Mouse (Mus musculus) hindbrain, embryonic 14.5 days (tissue): ENCODE measurements around the gene Gm27235. TPM values are rescaled to one million over a fixed set of nuclear protein-coding genes. Genes with fewer than 3 reads are reported as not detected.
"Not testable (repeated sequence)": the region's sequence is repeated elsewhere in the genome, so short reads cannot be mapped to it uniquely, and the experiment has no call there.

Experiments
- ATAC-seq: fragments of 200-750 bp; cut with Nextera tagmentation; 2 replicates; pipeline ENCODE4 v1.8.0; 2017; ENCODE audit warnings: moderate number of reproducible peaks, mild to moderate bottlenecking, moderate TSS enrichment, moderate library complexity; ENCODE audit not compliant: low FRiP score
- DNase-seq: peaks from one replicate; pipeline ENCODE4 v3.0.0-alpha.2; 2015; ENCODE audit warnings: low spot score
- H3K27ac ChIP-seq: fragments of 300-500 bp; sonication (generic); 2 replicates; pipeline ENCODE4 v1.5.1; 2014; ENCODE audit warnings: mild to moderate bottlenecking, moderate library complexity
- H3K27me3 ChIP-seq: fragments of 300-500 bp; sonication (generic); 2 replicates; pipeline ENCODE4 v1.6.1; 2014; ENCODE audit warnings: mild to moderate bottlenecking, low read length, mixed read lengths; ENCODE audit not compliant: control insufficient read depth, insufficient read depth
- H3K36me3 ChIP-seq: fragments of 300-500 bp; sonication (generic); replicated peaks from 2 replicates; pipeline ENCODE4 v1.6.1; 2014; ENCODE audit not compliant: control insufficient read depth, insufficient read depth
- H3K4me1 ChIP-seq: fragments of 300-500 bp; sonication (generic); replicated peaks from 2 replicates; pipeline ENCODE4 v1.6.1; 2014; ENCODE audit warnings: antibody characterized with exemption, low read length, mixed read lengths; ENCODE audit not compliant: control insufficient read depth, insufficient read depth
- H3K4me2 ChIP-seq: fragments of 300-500 bp; sonication (generic); replicated peaks from 2 replicates; pipeline ENCODE4 v1.6.1; 2014; ENCODE audit warnings: mild to moderate bottlenecking, moderate library complexity
- H3K4me3 ChIP-seq: fragments of 300-500 bp; sonication (generic); replicated peaks from 2 replicates; pipeline ENCODE4 v1.5.1; 2014; ENCODE audit warnings: mild to moderate bottlenecking, low read length
- H3K9ac ChIP-seq: fragments of 300-500 bp; sonication (generic); 2 replicates; pipeline ENCODE4 v1.6.1; 2014
- H3K9me3 ChIP-seq: fragments of 300-500 bp; sonication (generic); 2 replicates; pipeline ENCODE4 v1.6.1; 2016; ENCODE audit warnings: low read length; ENCODE audit not compliant: control insufficient read depth
- WGBS: fragments of 180-500 bp; shearing (Covaris S2); extraction: QIAGEN DNeasy Blood & Tissue Kit; methylation state at CpG from one replicate; pipeline ENCODE4 v1.1.7; 2014; 5-methylcytosine and 5-hydroxymethylcytosine counted together
- polyA plus RNA-seq: library from polyadenylated mRNA; unstranded; fragments of >200 nt; fragmentation: Nextera tagmentation; extraction: Ambion mirVana; gene quantifications from 2 replicates; pipeline ENCODE4 v1.2.1, GENCODE M21; 2014

The Gm27235 gene
- polyA plus RNA-seq: not detected in 2 replicates

- WGBS: 99% methylated on average over 3 of the region's 3 CpGs
- Histone ChIP-seq H3K9ac (no peak within 1 kb of the TSS), H3K4me2 (no peak within 1 kb of the TSS), H3K4me3 (no peak within 1 kb of the TSS), H3K9me3 (0 out of 2 replicates have a peak, but pooled peaks cover 24% of the 10 kb centered on the region), H3K4me1 (no peaks in the 10 kb centered on the region), H3K36me3 (no peaks in the 10 kb centered on the region), H3K27ac (no peak within 1 kb of the TSS), H3K27me3 (no peaks in the 10 kb centered on the region)
- no peak for DNase-seq
- ATAC-seq: no peak
Observed at GRCm38 (mm10) chr9:35790001-35790400, at the start of gene Gm27235, which contains the start of gene D730048I06Rik. Gene Gm27235, minus strand, starts transcription at chr9:35790101. Gene D730048I06Rik, minus strand, starts transcription at chr9:35790112.

- H3K9ac ChIP-seq, H3K4me3 ChIP-seq, H3K4me1 ChIP-seq, H3K27ac ChIP-seq, H3K36me3 ChIP-seq, H3K27me3 ChIP-seq, DNase-seq, H3K4me2 ChIP-seq, ATAC-seq: not testable (repeated sequence)
- 96% methylated on average over 15 of the region's 15 CpGs for WGBS
- peaks cover 14% of the 10 kb centered on the region; the same call in 1 of the 2 replicates for H3K9me3 ChIP-seq
Observed at GRCm38 (mm10) chr9:35817881-35818280, 28.0 kb upstream of the Gm27235 start.

- H3K36me3 ChIP-seq: no peaks in the 10 kb centered on the region
- H3K27ac ChIP-seq: no peak overlapping the region
- no peaks in the 10 kb centered on the region for H3K27me3 ChIP-seq
- DNase-seq (no peak), ATAC-seq (no peak)
- H3K9ac ChIP-seq: no peak overlapping the region
- no peak overlapping the region for H3K4me3 ChIP-seq
- H3K4me1 ChIP-seq: no peaks in the 10 kb centered on the region
- H3K9me3 ChIP-seq: peaks cover 25% of the 10 kb centered on the region
- no peak overlapping the region for H3K4me2 ChIP-seq
Observed at GRCm38 (mm10) chr9:35798146-35798545, 8.2 kb upstream of the Gm27235 start.

- no peak within 1 kb of the TSS for H3K4me3 ChIP-seq
- DNase-seq: no peak
- ATAC-seq: no peak
- H3K4me1 ChIP-seq: no peaks in the 10 kb centered on the region
- WGBS: 68% methylated on average over 3 of the region's 3 CpGs
- no peaks in the 10 kb centered on the region for H3K36me3 ChIP-seq
- H3K9ac ChIP-seq: no peak within 1 kb of the TSS
- no peak within 1 kb of the TSS for H3K4me2 ChIP-seq
- no peaks in the 10 kb centered on the region for H3K27me3 ChIP-seq
- H3K9me3 ChIP-seq: peaks cover 18% of the 10 kb centered on the region; the same call in 1 of the 2 replicates
- no peak within 1 kb of the TSS for H3K27ac ChIP-seq
Observed at GRCm38 (mm10) chr9:35778009-35778408, 11.9 kb downstream of the Gm27235 start, which contains the start of gene Gm17727. Gene Gm17727, minus strand, starts transcription at chr9:35778109.

- H3K27me3 ChIP-seq: no peaks in the 10 kb centered on the region
- no peak for DNase-seq
- no peaks in the 10 kb centered on the region for H3K4me1 ChIP-seq
- H3K4me2 ChIP-seq: no peak overlapping the region
- no peak overlapping the region for H3K9ac ChIP-seq
- no peak overlapping the region for H3K27ac ChIP-seq
- 0 out of 2 replicates have a peak, but pooled peaks cover 3% of the 10 kb centered on the region for H3K9me3 ChIP-seq
- no peak for ATAC-seq
- H3K36me3 ChIP-seq: no peaks in the 10 kb centered on the region
- H3K4me3 ChIP-seq: no peak overlapping the region
Observed at GRCm38 (mm10) chr9:35756843-35757242, 33.1 kb downstream of the Gm27235 start.

GRCm38 (mm10) chr9:35740749-35741148 lies 49.2 kb downstream of the Gm27235 start, which contains the start of gene Gm17677:
Gene Gm17677, plus strand, starts transcription at chr9:35741049.
- H3K4me2 ChIP-seq: no peak within 1 kb of the TSS
- ATAC-seq (no peak), DNase-seq (no peak)
- no peaks in the 10 kb centered on the region for H3K4me1 ChIP-seq
- H3K36me3 ChIP-seq: no peaks in the 10 kb centered on the region
- H3K9me3 ChIP-seq: no peaks in the 10 kb centered on the region; the same call in 1 of the 2 replicates
- no peaks in the 10 kb centered on the region for H3K27me3 ChIP-seq
- H3K27ac ChIP-seq: no peak within 1 kb of the TSS
- H3K4me3 ChIP-seq: no peak within 1 kb of the TSS
- no peak within 1 kb of the TSS for H3K9ac ChIP-seq

Other genes with a start within 250 kb of the Gm27235 start
- 29.3 and 31.8 TPM in 2 replicates for gene Ddx25, start 231.6 kb downstream of the Gm27235 start, polyA plus RNA-seq
- 15.6 and 19.1 TPM in 2 replicates for gene Pus3, start 231.5 kb downstream of the Gm27235 start, polyA plus RNA-seq
- gene Pate2, start 219.8 kb downstream of the Gm27235 start, polyA plus RNA-seq: 0.47 TPM in 2 replicates
- 14.4 and 18.2 TPM in 2 replicates for gene Hyls1, start 219.7 kb downstream of the Gm27235 start, polyA plus RNA-seq
- gene Pate4, start 178.2 kb downstream of the Gm27235 start, polyA plus RNA-seq: not detected in 2 replicates
- not detected in 2 replicates for gene Pate3, start 141.9 kb downstream of the Gm27235 start, polyA plus RNA-seq
- gene Pate1, start 102.7 kb downstream of the Gm27235 start, polyA plus RNA-seq: not detected in 2 replicates
- not detected in 2 replicates for gene Gm17677, start 49.1 kb downstream of the Gm27235 start, polyA plus RNA-seq
- not detected in 2 replicates for gene Gm17727, start 12.0 kb downstream of the Gm27235 start, polyA plus RNA-seq
- not detected in 2 replicates for gene D730048I06Rik, start within 50 bp of the Gm27235 start, polyA plus RNA-seq
- gene 9230110F15Rik, start 54.0 kb upstream of the Gm27235 start, polyA plus RNA-seq: not detected in 2 replicates
- not detected in 2 replicates for gene 9230113P08Rik, start 118.3 kb upstream of the Gm27235 start, polyA plus RNA-seq